Mouse (Mus musculus): Measurements from ENCODE around the gene Triap1.

GRCm38 (mm10) chr5:115374204-115374820, 33.3 kb downstream of the Triap1 start:
- TF ChIP-seq CTCF (IDR thresholded peaks at IDR 0.05; ENCODE audit: low read depth), result no peak
- no peak for TF ChIP-seq EP300 (optimal IDR thresholded peaks at IDR 0.05)
